Mouse (Mus musculus) stomach, postnatal 0 days (tissue): ENCODE measurements around the gene Sytl3.
"Not testable (repeated sequence)": the region's sequence is repeated elsewhere in the genome, so short reads cannot be mapped to it uniquely, and the experiment has no call there.

Source experiments
- CTCF ChIP-seq: IDR thresholded peaks from 2 replicates; pipeline ENCODE4 v1.5.1; 2016; ENCODE audit warnings: antibody characterized with exemption, low read depth, mild to moderate bottlenecking, moderate library complexity
- EP300 ChIP-seq: optimal IDR thresholded peaks from 2 replicates; pipeline ENCODE3; 2016; ENCODE audit warnings: antibody characterized with exemption

DNA sequence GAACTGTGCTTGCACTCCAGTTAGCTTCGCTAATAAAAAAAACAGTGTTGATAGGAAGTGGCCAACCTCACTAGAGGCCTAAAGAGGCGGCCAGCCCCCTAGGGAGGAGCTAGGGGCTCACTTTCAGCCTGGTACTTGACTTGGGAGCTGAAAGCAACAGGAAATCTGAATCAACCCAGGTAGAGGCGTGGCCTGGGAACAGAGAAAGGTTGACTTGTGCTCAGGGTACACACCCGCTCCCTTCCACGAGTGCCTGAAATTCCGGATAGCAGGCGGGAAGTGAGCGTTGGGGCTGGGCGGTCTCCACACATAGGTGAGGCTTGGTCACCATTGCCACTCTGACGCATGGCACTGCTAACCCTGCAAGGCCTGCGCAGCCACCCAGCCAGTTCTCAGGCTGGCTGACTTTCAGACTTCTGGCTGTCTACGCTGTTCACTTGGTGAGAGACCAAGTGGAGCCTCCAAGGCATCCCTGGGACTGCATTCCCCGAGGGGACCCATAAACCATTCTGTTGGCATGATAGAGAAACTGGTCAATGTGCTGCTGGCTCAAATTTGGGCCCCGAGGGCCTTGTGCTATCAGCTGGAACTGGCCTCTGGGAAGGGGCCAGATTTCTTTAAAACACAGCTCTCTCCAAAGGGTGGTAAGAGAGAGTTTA, 18.0 kb upstream of the Sytl3 start:
- TF ChIP-seq CTCF, EP300: not testable (repeated sequence)
